Mouse (Mus musculus): ENCODE data around the gene Limk1. TPM values are rescaled to one million over a fixed set of nuclear protein-coding genes. Genes with fewer than 3 reads are reported as not detected.

The Limk1 gene
- total RNA-seq (2023), result 16.3 TPM

GRCm38 (mm10) chr5:134688086-134688717, at the start of gene Limk1:
TSS of gene Limk1 (minus strand) at chr5:134688598.

GRCm38 (mm10) chr5:134639269-134639682, 49.1 kb downstream of the Limk1 start, which contains the start of gene Eif4h:
TSS of gene Eif4h (minus strand) at chr5:134639490.

GRCm38 (mm10) chr5:134614802-134615201, 73.6 kb downstream of the Limk1 start, which contains the start of gene Lat2:
TSS of gene Lat2 (minus strand) at chr5:134615025.

Other genes with a start within 250 kb of the Limk1 start
- gene Gtf2ird1, start 231.9 kb downstream of the Limk1 start, total RNA-seq (2023), result 24.3 TPM
- 6.4 TPM for gene Clip2, start 136.2 kb downstream of the Limk1 start, total RNA-seq (2023)
- gene Syna, start 128.4 kb downstream of the Limk1 start, total RNA-seq (2023), result not detected
- gene Rfc2, start 107.2 kb downstream of the Limk1 start, total RNA-seq (2023), result 60.5 TPM
- gene Lat2, start 73.6 kb downstream of the Limk1 start, total RNA-seq (2023), result 20.8 TPM
- gene Eif4h, start 49.1 kb downstream of the Limk1 start, total RNA-seq (2023), result 245 TPM
- gene Eln, start 58.7 kb upstream of the Limk1 start, total RNA-seq (2023), result 0.74 TPM
- gene Tmem270, start 218.1 kb upstream of the Limk1 start, total RNA-seq (2023), result not detected
- gene Cldn13, start 226.9 kb upstream of the Limk1 start, total RNA-seq (2023), result not detected
- gene Mettl27, start 243.8 kb upstream of the Limk1 start, total RNA-seq (2023), result 21.3 TPM